Mouse (Mus musculus) cerebellum, adult 9-11 months (tissue): ENCODE data around the gene Zp2.

Experiments
- DNase-seq: peaks from one replicate; pipeline ENCODE4 v3.0.0; 2022

The Zp2 gene

GRCm38 (mm10) chr7:120145191-120145590 lies at the start of gene Zp2:
Gene Zp2 (minus strand): TSS chr7:120145291.
- DNase-seq, result no peak

- DNase-seq, result no peak
Measured at GRCm38 (mm10) chr7:120192816-120193215, 47.7 kb upstream of the Zp2 start.

- DNase-seq, result peak; percentile 35
Measured at GRCm38 (mm10) chr7:120192207-120192606, 47.1 kb upstream of the Zp2 start.

GRCm38 (mm10) chr7:120190150-120190665 lies 45.1 kb upstream of the Zp2 start:
- DNase-seq, result peak; percentile 31

GRCm38 (mm10) chr7:120189369-120190149 lies 44.5 kb upstream of the Zp2 start:
- peak; percentile 36 for DNase-seq

GRCm38 (mm10) chr7:120188946-120189345 lies 43.9 kb upstream of the Zp2 start:
- DNase-seq, result no peak

GRCm38 (mm10) chr7:120182891-120183290 lies 37.8 kb upstream of the Zp2 start:
- no peak for DNase-seq

GRCm38 (mm10) chr7:120181401-120182230 lies 36.5 kb upstream of the Zp2 start:
- DNase-seq, result no peak

- no peak for DNase-seq
Measured at GRCm38 (mm10) chr7:120180547-120180946, 35.5 kb upstream of the Zp2 start.

- DNase-seq, result no peak
Measured at GRCm38 (mm10) chr7:120178935-120179334, 33.8 kb upstream of the Zp2 start.

- DNase-seq, result no peak
Measured at GRCm38 (mm10) chr7:120177611-120178010, 32.5 kb upstream of the Zp2 start.

GRCm38 (mm10) chr7:120174723-120175504 lies 29.8 kb upstream of the Zp2 start:
- DNase-seq, result no peak

GRCm38 (mm10) chr7:120173603-120174244 lies 28.6 kb upstream of the Zp2 start, which contains the start of gene Anks4b:
Gene Anks4b (plus strand): TSS chr7:120173858.
- no peak for DNase-seq

GRCm38 (mm10) chr7:120172188-120172700 lies 27.2 kb upstream of the Zp2 start:
- DNase-seq, result no peak

GRCm38 (mm10) chr7:120163581-120164251 lies 18.6 kb upstream of the Zp2 start:
- DNase-seq, result no peak

GRCm38 (mm10) chr7:120158121-120158613 lies 13.1 kb upstream of the Zp2 start:
- no peak for DNase-seq

GRCm38 (mm10) chr7:120157575-120158061 lies 12.5 kb upstream of the Zp2 start:
- DNase-seq, result no peak

GRCm38 (mm10) chr7:120156841-120157409 lies 11.8 kb upstream of the Zp2 start:
- no peak for DNase-seq

- DNase-seq, result no peak
Measured at GRCm38 (mm10) chr7:120150898-120151297, 5.8 kb upstream of the Zp2 start.

GRCm38 (mm10) chr7:120150257-120150656 lies 5.2 kb upstream of the Zp2 start:
- DNase-seq, result no peak

- DNase-seq, result no peak
Measured at GRCm38 (mm10) chr7:120142743-120143142, 2.3 kb downstream of the Zp2 start.
